Mouse (Mus musculus) kidney, embryonic 15.5 days (tissue): Measurements from ENCODE around the gene Irgq. TPM values are rescaled to one million over a fixed set of nuclear protein-coding genes. Genes with fewer than 3 reads are reported as not detected.
A peak's percentile ranks its signal among the peaks of the same experiment; 100 is the strongest.

ENCODE experiments used
- ATAC-seq: fragments of 200-750 bp; cut with Nextera tagmentation; replicated peaks from 2 replicates; pipeline ENCODE4 v1.8.0; 2017; ENCODE audit warnings: moderate TSS enrichment; ENCODE audit not compliant: low FRiP score
- H3K27ac ChIP-seq: fragments of 300-500 bp; sonication (generic); 2 replicates; pipeline ENCODE4 v1.5.1; 2015; ENCODE audit warnings: mild to moderate bottlenecking, inconsistent platforms
- H3K27me3 ChIP-seq: fragments of 300-500 bp; sonication (generic); 2 replicates; pipeline ENCODE4 v1.6.1; 2015; ENCODE audit warnings: inconsistent platforms
- H3K36me3 ChIP-seq: fragments of 300-500 bp; sonication (generic); 2 replicates; pipeline ENCODE4 v1.6.1; 2015; ENCODE audit warnings: inconsistent platforms
- H3K4me1 ChIP-seq: fragments of 300-500 bp; sonication (generic); 2 replicates; pipeline ENCODE4 v1.6.1; 2015; ENCODE audit warnings: inconsistent platforms
- H3K4me2 ChIP-seq: fragments of 300-500 bp; sonication (generic); 2 replicates; pipeline ENCODE4 v1.6.1; 2015; ENCODE audit warnings: moderate library complexity, mild to moderate bottlenecking, inconsistent platforms
- H3K4me3 ChIP-seq: fragments of 300-500 bp; sonication (generic); replicated peaks from 2 replicates; pipeline ENCODE4 v1.5.1; 2015; ENCODE audit warnings: mild to moderate bottlenecking, inconsistent platforms
- H3K9ac ChIP-seq: fragments of 300-500 bp; sonication (generic); 2 replicates; pipeline ENCODE4 v1.6.1; 2015; ENCODE audit warnings: mild to moderate bottlenecking, inconsistent platforms
- H3K9me3 ChIP-seq: fragments of 300-500 bp; sonication (generic); replicated peaks from 2 replicates; pipeline ENCODE4 v1.6.1; 2016; ENCODE audit warnings: inconsistent platforms
- WGBS: fragments of 180-500 bp; shearing (Covaris S2); methylation state at CpG from one replicate; pipeline ENCODE4 v1.1.7; 2015; ENCODE audit warnings: mixed read lengths; 5-methylcytosine and 5-hydroxymethylcytosine counted together
- polyA plus RNA-seq: library from polyadenylated mRNA; unstranded; fragments of >200 nt; fragmentation: Nextera tagmentation; extraction: Ambion mirVana; gene quantifications from 2 replicates; pipeline ENCODE4 v1.2.1, GENCODE M21; 2015

Gene Irgq
- polyA plus RNA-seq, 1 experiment from 2014 or later, result 8.3 TPM

- Histone ChIP-seq H3K27me3 (no peaks in the 10 kb centered on the region), H3K4me1 (peaks cover 5% of the 10 kb centered on the region; the same call in 1 of the 2 replicates), H3K36me3 (peaks cover 92% of the 10 kb centered on the region), H3K4me3 (no peak overlapping the region), H3K9me3 (no peaks in the 10 kb centered on the region; the same call in 1 of the 2 replicates), H3K4me2 (no peak overlapping the region), H3K27ac (peak overlapping the region; percentile 14; the same call in 1 of the 2 replicates), H3K9ac (no peak overlapping the region)
- 0 out of 2 replicates have a peak, but pooled peaks have one; percentile 12 for ATAC-seq
- WGBS, result 80% methylated on average over 10 of the region's 10 CpGs
Measured at GRCm38 (mm10) chr7:24555786-24556185, 25.3 kb downstream of the Irgq start.

GRCm38 (mm10) chr7:24561450-24561849, 31.0 kb downstream of the Irgq start:
- Histone ChIP-seq H3K9me3 (no peaks in the 10 kb centered on the region), H3K4me2 (no peak overlapping the region), H3K36me3 (peaks cover 85% of the 10 kb centered on the region), H3K4me3 (no peak overlapping the region), H3K4me1 (peaks cover 7% of the 10 kb centered on the region; the same call in 1 of the 2 replicates), H3K27me3 (no peaks in the 10 kb centered on the region), H3K9ac (no peak overlapping the region), H3K27ac (no peak overlapping the region)
- ATAC-seq, result no peak
- WGBS, result 87% methylated on average over 4 of the region's 4 CpGs

- WGBS, result 49% methylated on average over 8 of the region's 8 CpGs
- ATAC-seq, result peak; percentile 19; the same call in 1 of the 2 replicates
- H3K36me3 ChIP-seq, result peaks cover 90% of the 10 kb centered on the region
- no peak overlapping the region for H3K9ac ChIP-seq
- H3K4me1 ChIP-seq, result peaks cover 7% of the 10 kb centered on the region; the same call in 1 of the 2 replicates
- H3K27me3 ChIP-seq, result no peaks in the 10 kb centered on the region
- H3K27ac ChIP-seq, result no peak overlapping the region; the same call in 1 of the 2 replicates
- no peak overlapping the region for H3K4me3 ChIP-seq
- no peak overlapping the region for H3K4me2 ChIP-seq
- no peaks in the 10 kb centered on the region for H3K9me3 ChIP-seq
Measured at GRCm38 (mm10) chr7:24563191-24563836, 32.8 kb downstream of the Irgq start.

GRCm38 (mm10) chr7:24563837-24564206, 33.3 kb downstream of the Irgq start:
- H3K27ac ChIP-seq, result no peak overlapping the region
- 82% methylated on average over 4 of the region's 4 CpGs for WGBS
- ATAC-seq, result 0 out of 2 replicates have a peak, but pooled peaks have one; percentile 4
- H3K4me1 ChIP-seq, result peaks cover 7% of the 10 kb centered on the region; the same call in 1 of the 2 replicates
- H3K4me2 ChIP-seq, result no peak overlapping the region
- H3K27me3 ChIP-seq, result no peaks in the 10 kb centered on the region
- no peaks in the 10 kb centered on the region for H3K9me3 ChIP-seq
- no peak overlapping the region for H3K9ac ChIP-seq
- H3K4me3 ChIP-seq, result no peak overlapping the region
- peaks cover 90% of the 10 kb centered on the region for H3K36me3 ChIP-seq

GRCm38 (mm10) chr7:24564607-24565265, 34.2 kb downstream of the Irgq start:
- H3K4me3 ChIP-seq, result no peak overlapping the region
- no peak overlapping the region for H3K27ac ChIP-seq
- H3K27me3 ChIP-seq, result no peaks in the 10 kb centered on the region
- H3K9ac ChIP-seq, result no peak overlapping the region
- H3K4me1 ChIP-seq, result peaks cover 7% of the 10 kb centered on the region; the same call in 1 of the 2 replicates
- 65% methylated on average over 6 of the region's 6 CpGs for WGBS
- H3K4me2 ChIP-seq, result no peak overlapping the region
- ATAC-seq, result no peak
- H3K36me3 ChIP-seq, result peaks cover 89% of the 10 kb centered on the region
- no peaks in the 10 kb centered on the region for H3K9me3 ChIP-seq

- Histone ChIP-seq H3K4me2 (no peak overlapping the region), H3K27me3 (no peaks in the 10 kb centered on the region), H3K36me3 (peaks cover 89% of the 10 kb centered on the region), H3K4me1 (peaks cover 7% of the 10 kb centered on the region; the same call in 1 of the 2 replicates), H3K9ac (no peak overlapping the region), H3K4me3 (no peak overlapping the region), H3K9me3 (no peaks in the 10 kb centered on the region), H3K27ac (no peak overlapping the region)
- 89% methylated on average over 11 of the region's 11 CpGs for WGBS
- ATAC-seq, result no peak
Measured at GRCm38 (mm10) chr7:24565627-24566026, 35.1 kb downstream of the Irgq start.

GRCm38 (mm10) chr7:24566206-24566605, 35.7 kb downstream of the Irgq start:
- 92% methylated on average over 9 of the region's 9 CpGs for WGBS
- no peak overlapping the region for H3K27ac ChIP-seq
- no peaks in the 10 kb centered on the region for H3K9me3 ChIP-seq
- H3K4me1 ChIP-seq, result peaks cover 7% of the 10 kb centered on the region; the same call in 1 of the 2 replicates
- H3K27me3 ChIP-seq, result no peaks in the 10 kb centered on the region
- no peak overlapping the region for H3K4me3 ChIP-seq
- ATAC-seq, result no peak
- H3K36me3 ChIP-seq, result peaks cover 88% of the 10 kb centered on the region
- H3K4me2 ChIP-seq, result no peak overlapping the region
- H3K9ac ChIP-seq, result no peak overlapping the region

- no peak overlapping the region for H3K27ac ChIP-seq
- no peaks in the 10 kb centered on the region for H3K27me3 ChIP-seq
- WGBS, result 91% methylated on average over 4 of the region's 4 CpGs
- no peak overlapping the region for H3K4me2 ChIP-seq
- peaks cover 4% of the 10 kb centered on the region; the same call in 1 of the 2 replicates for H3K4me1 ChIP-seq
- no peak overlapping the region for H3K9ac ChIP-seq
- H3K9me3 ChIP-seq, result no peaks in the 10 kb centered on the region
- no peak for ATAC-seq
- no peak overlapping the region for H3K4me3 ChIP-seq
- H3K36me3 ChIP-seq, result peaks cover 93% of the 10 kb centered on the region
Measured at GRCm38 (mm10) chr7:24568512-24568911, 38.0 kb downstream of the Irgq start.

GRCm38 (mm10) chr7:24571071-24571470, 40.6 kb downstream of the Irgq start:
- Histone ChIP-seq H3K27me3 (no peaks in the 10 kb centered on the region), H3K4me2 (no peak overlapping the region), H3K4me3 (no peak overlapping the region), H3K9ac (no peak overlapping the region), H3K9me3 (no peaks in the 10 kb centered on the region), H3K27ac (no peak overlapping the region), H3K36me3 (peaks cover 72% of the 10 kb centered on the region), H3K4me1 (peaks cover 10% of the 10 kb centered on the region; the same call in 1 of the 2 replicates)
- no peak for ATAC-seq
- 77% methylated on average over 4 of the region's 4 CpGs for WGBS

- ATAC-seq, result no peak
- H3K4me1 ChIP-seq, result peaks cover 10% of the 10 kb centered on the region; the same call in 1 of the 2 replicates
- H3K36me3 ChIP-seq, result peaks cover 58% of the 10 kb centered on the region
- no peak overlapping the region for H3K4me2 ChIP-seq
- no peak overlapping the region for H3K27ac ChIP-seq
- WGBS, result 62% methylated on average over 5 of the region's 5 CpGs
- H3K9ac ChIP-seq, result no peak overlapping the region
- H3K27me3 ChIP-seq, result no peaks in the 10 kb centered on the region
- no peaks in the 10 kb centered on the region for H3K9me3 ChIP-seq
- H3K4me3 ChIP-seq, result no peak overlapping the region
Measured at GRCm38 (mm10) chr7:24572455-24572854, 42.0 kb downstream of the Irgq start.

GRCm38 (mm10) chr7:24574224-24574796, 43.8 kb downstream of the Irgq start:
- Histone ChIP-seq H3K36me3 (peaks cover 41% of the 10 kb centered on the region), H3K9me3 (no peaks in the 10 kb centered on the region), H3K27ac (no peak overlapping the region), H3K27me3 (no peaks in the 10 kb centered on the region), H3K4me3 (no peak overlapping the region), H3K4me2 (no peak overlapping the region), H3K4me1 (peaks cover 10% of the 10 kb centered on the region; the same call in 1 of the 2 replicates), H3K9ac (no peak overlapping the region)
- ATAC-seq, result peak; percentile 17; the same call in 1 of the 2 replicates
- WGBS, result 51% methylated on average over 12 of the region's 12 CpGs

GRCm38 (mm10) chr7:24577811-24578210, 47.3 kb downstream of the Irgq start:
- Histone ChIP-seq H3K9me3 (no peaks in the 10 kb centered on the region), H3K36me3 (peaks cover 7% of the 10 kb centered on the region), H3K4me3 (no peak overlapping the region), H3K9ac (no peak overlapping the region), H3K4me2 (no peak overlapping the region), H3K4me1 (peaks cover 10% of the 10 kb centered on the region; the same call in 1 of the 2 replicates), H3K27ac (no peak overlapping the region), H3K27me3 (no peaks in the 10 kb centered on the region)
- WGBS, result 92% methylated on average over 10 of the region's 10 CpGs
- ATAC-seq, result no peak
